Mouse (Mus musculus) cerebellum, adult 2 months (tissue): ENCODE data around the gene Peli1.

Experiments used
- CTCF ChIP-seq: fragments of 200-500 bp; IDR thresholded peaks from 2 replicates; pipeline ENCODE4 v1.5.1; 2011; ENCODE audit warnings: low read depth, mild to moderate bottlenecking, control low read depth, low read length, moderate library complexity, borderline replicate concordance; ENCODE audit not compliant: insufficient read depth
- POLR2A ChIP-seq: fragments of 200-500 bp; IDR thresholded peaks from 2 replicates; pipeline ENCODE4 v1.6.1; 2011; ENCODE audit warnings: low read length, control low read depth, borderline replicate concordance; ENCODE audit not compliant: insufficient read depth

GRCm38 (mm10) chr11:21109279-21109678 is 18.2 kb downstream of the Peli1 start:
- TF ChIP-seq POLR2A (no peak), CTCF (no peak)
